Mouse (Mus musculus): ENCODE results near the gene Slc29a3.
A peak's percentile ranks its signal among the peaks of the same experiment; 100 is the strongest.
"Not testable (repeated sequence)": the region's sequence is repeated elsewhere in the genome, so short reads cannot be mapped to it uniquely, and the experiment has no call there.

Gene Slc29a3

DNA sequence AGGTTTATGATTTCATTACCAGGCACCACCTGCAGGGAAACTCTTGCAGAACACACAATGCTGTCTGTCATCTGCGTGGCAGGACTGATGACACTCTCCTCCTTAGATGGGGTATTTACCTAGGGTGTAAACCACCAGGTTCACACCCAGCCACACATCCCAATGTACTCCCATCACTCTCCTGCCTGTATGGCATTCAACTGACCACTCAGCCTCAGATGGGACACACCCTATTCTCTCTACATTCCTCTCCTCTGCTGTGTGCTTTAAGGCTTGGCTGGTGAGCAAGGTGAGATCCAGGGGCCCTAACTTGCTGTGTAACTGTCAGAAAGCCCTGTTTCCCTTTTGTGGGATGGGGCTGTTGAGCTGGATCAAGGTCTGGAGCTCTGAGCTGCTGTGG, 9.5 kb upstream of the Slc29a3 start:
- no peak for DNase-seq (ENCODE audit: low spot score)

DNA sequence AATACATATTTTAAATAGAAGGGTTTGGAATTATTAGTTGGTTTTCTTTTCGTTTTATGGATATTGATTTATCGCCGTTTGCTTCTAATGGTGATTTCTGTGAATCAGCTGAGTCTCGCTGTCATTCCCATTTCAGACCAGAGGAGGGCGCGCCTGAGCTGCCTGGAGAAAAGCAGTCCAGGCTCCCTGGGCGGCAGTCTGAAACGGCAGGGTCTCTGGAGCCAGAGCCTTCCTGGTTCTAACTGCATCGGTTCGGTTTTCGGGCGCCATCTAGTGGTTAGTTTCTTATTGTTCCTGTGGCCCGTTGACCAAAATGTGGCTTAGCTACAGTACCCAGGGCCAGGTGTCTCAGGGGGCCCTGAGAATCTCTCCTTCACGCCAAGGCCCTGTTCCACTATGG, 7.8 kb upstream of the Slc29a3 start:
- DNase-seq (ENCODE audit: low spot score) = peak; percentile 96

DNA sequence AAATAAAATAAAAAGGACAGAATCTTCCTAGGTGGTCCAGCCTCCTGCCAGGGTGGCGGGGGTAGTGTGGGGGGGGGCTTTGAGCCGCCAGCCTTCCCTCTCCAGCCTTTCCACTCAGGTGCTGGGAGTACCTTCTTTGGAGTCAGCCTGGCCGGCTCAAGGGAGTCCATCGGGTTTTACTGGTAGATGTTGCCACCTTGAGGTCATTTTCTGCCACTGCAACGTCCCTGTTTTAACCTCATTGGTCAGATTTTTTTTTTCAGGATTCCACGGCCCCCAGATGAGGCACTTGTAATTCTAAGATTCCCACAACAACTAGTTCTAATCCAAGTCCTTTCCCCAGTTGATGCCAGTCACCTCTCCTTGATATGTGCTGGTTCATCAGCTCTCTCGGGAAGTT, 4.4 kb upstream of the Slc29a3 start:
- peak; percentile 81 for DNase-seq (ENCODE audit: low spot score)

DNA sequence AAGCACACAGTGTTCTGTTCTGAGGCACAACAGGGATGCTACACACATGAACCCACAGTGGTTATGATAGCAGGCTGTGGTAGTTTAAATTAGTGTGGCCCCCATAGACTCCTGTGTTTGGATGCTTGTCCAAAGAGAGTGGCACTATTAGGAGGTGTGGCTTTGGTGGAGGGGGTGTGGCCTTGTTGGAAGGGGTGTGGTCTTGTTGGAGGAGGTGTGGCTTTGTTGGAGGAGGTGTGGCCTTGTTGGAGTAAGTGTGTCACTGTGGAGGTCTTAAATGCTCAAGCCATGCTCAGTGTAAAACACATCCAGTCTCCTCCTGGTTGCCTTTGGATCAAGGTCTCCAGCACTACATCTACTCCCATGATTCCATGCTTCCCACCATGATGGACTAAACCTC, 3.6 kb upstream of the Slc29a3 start:
- no peak for DNase-seq (ENCODE audit: low spot score)

DNA sequence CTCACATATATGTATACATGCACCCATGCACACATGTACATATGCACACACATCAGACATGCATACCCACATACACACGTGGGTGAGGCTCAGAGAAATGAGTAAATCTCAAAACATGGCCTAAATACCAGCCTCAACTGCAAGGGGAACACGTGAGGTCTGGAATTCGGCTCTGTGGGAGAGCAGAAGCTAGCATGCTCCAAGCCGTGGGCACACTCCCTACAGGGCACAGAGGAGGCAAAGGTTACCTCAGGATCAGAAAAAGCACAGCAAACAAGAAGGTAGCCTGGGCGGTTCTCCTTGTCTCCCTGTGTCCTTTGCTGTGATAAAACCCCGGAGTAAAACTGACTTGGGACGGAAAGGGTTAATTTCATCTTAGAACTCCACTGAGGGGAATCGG, 1.3 kb upstream of the Slc29a3 start:
- DNase-seq (ENCODE audit: low spot score) = no peak

- no peak for DNase-seq (ENCODE audit: low spot score)
Measured at GRCm38 (mm10) chr10:60753261-60753660, 667 bp upstream of the Slc29a3 start.

- DNase-seq (ENCODE audit: low spot score) = no peak
Measured at GRCm38 (mm10) chr10:60747667-60748212, 4.9 kb downstream of the Slc29a3 start.

DNA sequence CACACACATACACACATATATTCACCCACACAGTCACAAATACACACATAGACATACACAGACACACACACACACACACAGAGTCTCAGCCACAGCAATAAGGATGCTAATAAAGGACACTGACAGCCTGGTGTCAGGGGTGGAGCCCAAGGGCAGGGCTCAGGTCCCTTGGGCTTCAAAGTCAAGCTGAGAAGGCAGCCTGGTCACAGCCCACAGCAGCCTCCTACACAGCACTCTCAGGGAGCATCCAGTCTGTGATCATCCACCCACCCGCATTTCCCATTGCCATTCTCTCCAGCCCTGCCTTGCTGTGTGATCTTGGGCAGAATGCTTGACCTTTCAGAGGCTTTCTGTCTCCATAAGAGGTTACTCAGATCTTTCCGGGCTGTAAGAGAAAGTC, 6.1 kb downstream of the Slc29a3 start:
- no peak for DNase-seq (ENCODE audit: low spot score)

- DNase-seq (ENCODE audit: low spot score) = no peak
Measured at GRCm38 (mm10) chr10:60744543-60745290, 7.9 kb downstream of the Slc29a3 start.

DNA sequence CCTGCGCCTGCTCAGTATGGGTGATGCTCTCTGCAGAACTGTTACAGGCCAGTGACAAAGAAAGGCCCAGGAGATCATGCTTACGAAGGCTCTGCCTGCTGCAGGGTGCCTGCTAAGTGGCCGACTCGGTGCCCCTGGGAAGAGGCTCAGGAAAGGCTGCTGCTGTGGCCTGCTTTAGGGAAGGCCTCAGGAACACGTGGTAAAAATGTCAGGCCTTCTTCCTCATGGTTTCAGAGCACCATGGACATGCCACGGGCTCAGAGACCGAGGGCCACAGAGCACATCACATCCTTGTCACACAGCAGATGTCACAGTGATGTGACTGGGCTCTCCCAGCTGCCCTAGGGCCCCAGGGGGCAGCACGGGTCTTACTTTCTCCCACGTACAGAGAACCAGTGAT, 8.9 kb downstream of the Slc29a3 start:
- DNase-seq (ENCODE audit: low spot score) = no peak

DNA sequence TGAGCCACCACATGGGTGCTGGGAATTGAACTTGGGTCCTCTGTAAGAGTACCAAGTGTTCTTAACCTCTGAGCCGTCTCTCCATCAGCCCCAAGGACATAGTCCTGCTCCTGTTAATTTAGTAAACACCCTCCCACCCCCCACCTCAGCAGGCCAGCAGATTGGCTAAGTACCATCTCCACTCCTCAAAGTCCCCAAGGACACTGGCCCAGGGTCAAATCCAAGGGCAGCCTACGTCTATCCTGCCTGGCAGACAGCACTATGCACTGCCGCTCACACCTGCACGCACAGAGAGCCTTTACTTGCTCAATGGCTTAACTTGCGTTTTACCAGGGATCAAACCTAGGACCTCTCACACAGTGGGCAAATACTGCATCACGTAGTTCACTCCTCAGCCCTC, 9.7 kb downstream of the Slc29a3 start:
- no peak for DNase-seq (ENCODE audit: low spot score)

GRCm38 (mm10) chr10:60742296-60742695, 10.3 kb downstream of the Slc29a3 start:
- DNase-seq (ENCODE audit: low spot score) = not testable (repeated sequence)

GRCm38 (mm10) chr10:60741435-60741834, 11.2 kb downstream of the Slc29a3 start:
- DNase-seq (ENCODE audit: low spot score) = no peak

- DNase-seq (ENCODE audit: low spot score) = no peak
Measured at GRCm38 (mm10) chr10:60739619-60740363, 12.8 kb downstream of the Slc29a3 start.

GRCm38 (mm10) chr10:60737886-60738640, 14.5 kb downstream of the Slc29a3 start:
- no peak for DNase-seq (ENCODE audit: low spot score)

DNA sequence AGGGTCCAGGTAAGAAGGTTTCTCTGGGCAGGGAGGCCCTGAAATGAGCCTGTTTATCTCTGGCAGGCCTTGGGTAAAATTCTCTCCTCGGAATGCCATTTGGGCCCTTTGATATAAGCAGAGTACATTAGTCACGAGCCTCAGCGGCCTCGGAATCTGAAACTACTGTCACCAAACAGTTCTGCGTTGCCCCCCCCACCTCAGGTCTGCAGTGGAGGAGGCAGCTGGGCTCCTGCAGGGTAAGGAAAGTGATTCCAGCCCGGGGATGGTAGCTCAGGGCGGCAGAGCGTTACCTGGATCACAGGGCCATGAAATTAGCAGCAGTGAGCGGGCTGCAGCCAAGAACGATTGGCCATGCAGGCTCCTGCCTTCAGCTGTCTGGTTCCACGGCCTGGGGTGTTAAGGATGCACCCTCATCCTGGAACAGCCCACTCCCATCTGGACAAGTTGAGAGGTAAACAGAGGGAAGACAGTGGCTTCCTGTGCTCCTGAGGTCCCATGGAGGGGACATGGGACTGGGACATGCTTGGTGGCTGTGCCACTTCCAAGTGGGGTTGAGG, 15.3 kb downstream of the Slc29a3 start:
- no peak for DNase-seq (ENCODE audit: low spot score)

DNA sequence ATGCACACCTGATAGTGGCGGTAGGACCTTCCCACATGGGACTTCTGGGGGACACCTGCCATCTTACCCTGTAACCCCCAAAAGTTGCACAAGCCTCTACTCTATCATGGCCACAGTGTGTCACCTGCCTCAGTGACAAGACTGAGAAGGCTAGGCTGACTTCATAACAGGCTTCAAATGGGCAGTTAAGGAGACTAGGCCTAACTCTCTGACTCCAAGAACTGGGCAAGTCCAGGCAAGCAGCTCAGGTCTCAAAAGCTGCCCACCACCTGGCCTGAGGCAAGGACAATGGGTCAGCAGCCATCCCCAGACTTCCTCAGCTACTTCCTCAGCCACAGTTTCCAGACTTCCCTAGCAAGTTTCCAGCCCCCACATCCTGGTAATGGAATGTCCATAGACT, 16.9 kb downstream of the Slc29a3 start:
- no peak for DNase-seq (ENCODE audit: low spot score)

DNA sequence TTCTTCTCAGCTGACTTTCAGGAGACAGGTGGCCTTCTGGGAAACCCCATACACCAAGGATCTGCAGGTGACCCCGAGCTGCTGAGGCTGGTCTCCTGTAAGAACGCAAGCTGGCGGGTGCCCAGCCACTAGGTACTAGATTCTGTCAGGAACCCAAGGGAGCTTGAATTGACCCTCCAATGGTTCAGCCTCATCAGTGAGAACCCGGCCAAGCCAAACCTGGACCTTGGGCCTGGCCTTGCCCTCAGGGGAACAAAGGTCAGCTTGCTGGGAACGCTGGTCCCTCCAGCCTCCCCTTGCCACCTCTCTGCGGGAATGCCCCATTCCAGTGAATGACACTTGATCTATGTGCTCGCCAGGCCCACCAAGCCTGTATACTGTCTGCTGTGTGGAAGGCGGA, 19.1 kb downstream of the Slc29a3 start:
- DNase-seq (ENCODE audit: low spot score) = no peak

DNA sequence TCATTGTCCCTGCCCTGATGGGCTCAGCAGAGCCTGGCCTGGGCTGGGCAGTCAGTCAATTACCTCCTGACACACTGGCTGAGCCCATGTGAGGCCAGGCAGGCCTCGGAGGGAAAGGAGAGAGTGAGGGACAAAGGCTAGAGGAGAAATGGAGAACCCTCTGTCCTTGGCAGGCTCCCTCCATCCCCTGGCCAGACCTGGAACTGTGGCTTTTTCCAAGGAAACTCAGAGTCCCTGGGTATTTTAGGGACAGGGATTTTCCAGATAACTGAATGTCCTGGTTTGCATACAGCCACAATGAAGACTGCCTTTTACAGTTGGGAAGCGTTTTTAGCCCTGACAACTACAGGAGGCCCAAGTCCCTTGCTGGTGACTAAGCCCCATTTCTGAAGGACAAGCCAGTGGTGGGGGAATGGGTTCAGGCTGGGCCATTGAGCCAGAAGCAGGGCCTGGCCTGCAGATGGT, 20.2 kb downstream of the Slc29a3 start:
- DNase-seq (ENCODE audit: low spot score) = no peak

DNA sequence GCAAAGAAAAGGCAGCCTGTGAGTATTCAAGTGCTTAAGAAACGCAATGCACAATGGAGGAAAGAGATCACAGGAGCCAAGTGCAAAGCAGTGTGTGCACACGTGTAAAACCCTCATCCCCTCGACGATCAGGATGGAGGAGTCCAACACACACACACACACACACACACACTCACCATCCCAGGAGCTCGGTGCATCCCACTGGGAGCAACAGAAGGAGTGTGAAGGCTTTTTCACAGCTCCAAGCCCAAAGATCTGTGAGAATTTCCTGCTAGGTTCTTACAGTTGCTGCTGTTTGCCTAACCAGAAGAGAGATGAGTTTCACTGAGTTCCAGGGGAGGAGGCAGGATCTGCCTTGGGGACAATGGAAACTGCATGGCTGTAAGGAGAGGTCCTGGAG, 20.9 kb downstream of the Slc29a3 start:
- DNase-seq (ENCODE audit: low spot score) = no peak

DNA sequence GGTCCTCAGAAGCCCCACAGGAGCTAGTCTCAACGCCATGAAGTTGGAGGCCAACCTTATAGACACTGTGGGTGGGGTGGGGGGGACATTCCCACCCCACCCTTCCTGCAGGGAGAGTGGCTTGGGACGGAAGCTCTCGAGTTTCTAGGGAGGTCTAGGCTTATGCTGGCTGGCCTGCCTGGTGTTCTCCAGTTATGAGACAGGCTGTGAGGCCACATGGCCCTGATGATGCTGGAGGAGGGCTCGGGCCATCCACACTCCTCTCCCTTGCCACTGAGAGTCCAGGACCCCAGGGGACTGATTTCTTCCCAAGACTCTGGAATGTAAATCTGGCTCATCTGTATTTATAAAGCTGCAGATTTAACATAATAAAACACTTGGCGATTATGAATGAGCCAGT, 25.3 kb downstream of the Slc29a3 start:
- no peak for DNase-seq (ENCODE audit: low spot score)

- no peak for DNase-seq (ENCODE audit: low spot score)
Measured at GRCm38 (mm10) chr10:60726896-60727295, 25.7 kb downstream of the Slc29a3 start.

All from embryo, embryonic 10 days (tissue).